Comparison of ENCODE assay signal across 8 mouse cellular contexts in genomic region chr11:117969100-117969944, GRCm38 (mm10). TPM values are rescaled to one million over a fixed set of nuclear protein-coding genes. Genes with fewer than 3 reads are reported as not detected.
A peak's percentile ranks its signal among the peaks of the same experiment; 100 is the strongest.
DNase-seq lines count a peak whose midpoint lies in the region; ATAC-seq and TF ChIP-seq lines count a peak whose summit lies in the region.

No protein-coding gene starts in this region.

- peak overlapping the region; percentile 82 for H3K9ac ChIP-seq in embryonic facial prominence, embryonic 12.5 days
- H3K9ac ChIP-seq in limb, embryonic 11.5 days (ENCODE audit: low read length) = peak overlapping the region; percentile 87
- peak overlapping the region; percentile 70 for H3K9ac ChIP-seq in midbrain, embryonic 13.5 days (replicated peaks)

- TF ChIP-seq POLR2A in kidney, adult 2 months (IDR thresholded peaks at IDR 0.05; ENCODE audit: low read depth, low read length) = peak; percentile 63
- TF ChIP-seq POLR2A in spleen, adult 2 months (IDR thresholded peaks at IDR 0.05; ENCODE audit: low read depth, low read length) = peak; percentile 46

- peak overlapping the region; percentile 93 for H3K27ac ChIP-seq in embryonic facial prominence, embryonic 12.5 days
- peak overlapping the region; percentile 88 for H3K27ac ChIP-seq in kidney, adult 2 months (ENCODE audit: insufficient read depth, low read depth, low read length)
- peak overlapping the region; percentile 94 for H3K27ac ChIP-seq in limb, embryonic 11.5 days (replicated peaks; ENCODE audit: low read depth, low read length)
- H3K27ac ChIP-seq in midbrain, embryonic 13.5 days = peak overlapping the region; percentile 79
- peak overlapping the region; percentile 82 for H3K27ac ChIP-seq in spleen, adult 2 months (ENCODE audit: insufficient read depth, low read length)

- TF ChIP-seq CTCF in kidney, adult 2 months (conservative IDR thresholded peaks at IDR 0.05; ENCODE audit: insufficient read depth, insufficient read length, low read depth, low read length) = no peak
- no peak for TF ChIP-seq CTCF in spleen, adult 2 months (IDR thresholded peaks at IDR 0.05; ENCODE audit: extremely low read depth, insufficient read depth, insufficient read length, insufficient replicate concordance)

- peak; percentile 97 for DNase-seq in 3T3-L1 (ENCODE audit: low read depth, low spot score)
- DNase-seq in adrenal gland, postnatal 36 days = peak; percentile 99
- DNase-seq in heart, adult 18-20 months = peak; percentile 98
- DNase-seq in kidney, adult 2 months = peak; percentile 99
- DNase-seq in limb, embryonic 11.5 days (ENCODE audit: low spot score) = peak; percentile 97
- peak; percentile 60 to 80 for DNase-seq in spleen, adult 2 months (ENCODE audit: low read depth in 1 of 2, low spot score in 2 of 2)

- H3K9me3 ChIP-seq in embryonic facial prominence, embryonic 12.5 days = no peaks in the 10 kb centered on the region
- H3K9me3 ChIP-seq in limb, embryonic 11.5 days (ENCODE audit: control insufficient read depth, low read length) = no peaks in the 10 kb centered on the region
- no peaks in the 10 kb centered on the region for H3K9me3 ChIP-seq in midbrain, embryonic 13.5 days

- under 1% methylated on average over 65 of the region's 65 CpGs for WGBS in embryonic facial prominence, embryonic 12.5 days
- under 1% methylated on average over 63 of the region's 65 CpGs for WGBS in kidney, adult 2 months
- under 1% methylated on average over 59 of the region's 65 CpGs for WGBS in limb, embryonic 11.5 days
- WGBS in midbrain, embryonic 13.5 days = under 1% methylated on average over 43 of the region's 65 CpGs
- WGBS in spleen, adult 2 months = under 1% methylated on average over 45 of the region's 65 CpGs

- no peaks in the 10 kb centered on the region for H3K36me3 ChIP-seq in embryonic facial prominence, embryonic 12.5 days
- H3K36me3 ChIP-seq in kidney, adult 2 months (ENCODE audit: control insufficient read depth, insufficient read depth, low read length) = no peaks in the 10 kb centered on the region
- no peaks in the 10 kb centered on the region for H3K36me3 ChIP-seq in limb, embryonic 11.5 days (ENCODE audit: control insufficient read depth, insufficient read depth, low read length)
- no peaks in the 10 kb centered on the region for H3K36me3 ChIP-seq in midbrain, embryonic 13.5 days
- peaks cover 11% of the 10 kb centered on the region for H3K36me3 ChIP-seq in spleen, adult 2 months (ENCODE audit: control insufficient read depth, insufficient read depth, low read length)

- peaks cover 19% of the 10 kb centered on the region for H3K27me3 ChIP-seq in embryonic facial prominence, embryonic 12.5 days
- no peaks in the 10 kb centered on the region for H3K27me3 ChIP-seq in kidney, adult 2 months (replicated peaks; ENCODE audit: control insufficient read depth, insufficient read depth, low read length)
- peaks cover 10% of the 10 kb centered on the region for H3K27me3 ChIP-seq in limb, embryonic 11.5 days (ENCODE audit: control insufficient read depth, insufficient read depth, low read length)
- peaks cover 50% of the 10 kb centered on the region for H3K27me3 ChIP-seq in midbrain, embryonic 13.5 days
- peaks cover 9% of the 10 kb centered on the region for H3K27me3 ChIP-seq in spleen, adult 2 months (ENCODE audit: control insufficient read depth, insufficient read depth, low read length)

- H3K4me2 ChIP-seq in embryonic facial prominence, embryonic 12.5 days (replicated peaks) = peak overlapping the region; percentile 94
- H3K4me2 ChIP-seq in limb, embryonic 11.5 days (ENCODE audit: low read depth, severe bottlenecking) = peak overlapping the region; percentile 100
- peak overlapping the region; percentile 87 for H3K4me2 ChIP-seq in midbrain, embryonic 13.5 days (replicated peaks)

- ATAC-seq in embryonic facial prominence, embryonic 12.5 days (ENCODE audit: insufficient number of reproducible peaks, insufficient read depth, low FRiP score, low TSS enrichment) = peak; percentile 91
- peak; percentile 88 for ATAC-seq in limb, embryonic 11.5 days (ENCODE audit: insufficient number of reproducible peaks, low FRiP score, low TSS enrichment, low read depth)
- peak; percentile 91 for ATAC-seq in midbrain, embryonic 13.5 days

- H3K4me1 ChIP-seq in embryonic facial prominence, embryonic 12.5 days = peaks cover 50% of the 10 kb centered on the region
- peaks cover 7% of the 10 kb centered on the region; the same call in 1 of the 2 replicates for H3K4me1 ChIP-seq in kidney, adult 2 months (ENCODE audit: control insufficient read depth, insufficient read depth, low read length)
- H3K4me1 ChIP-seq in limb, embryonic 11.5 days (ENCODE audit: control insufficient read depth, insufficient read depth, low read length) = peaks cover 36% of the 10 kb centered on the region
- H3K4me1 ChIP-seq in midbrain, embryonic 13.5 days (replicated peaks) = peaks cover 60% of the 10 kb centered on the region
- H3K4me1 ChIP-seq in spleen, adult 2 months (ENCODE audit: control insufficient read depth, insufficient read depth, insufficient read length) = peaks cover 29% of the 10 kb centered on the region

- peak overlapping the region; percentile 77 for H3K4me3 ChIP-seq in embryonic facial prominence, embryonic 12.5 days
- peak overlapping the region; percentile 82 for H3K4me3 ChIP-seq in kidney, adult 2 months (ENCODE audit: insufficient read depth, low read depth, low read length)
- H3K4me3 ChIP-seq in limb, embryonic 11.5 days (ENCODE audit: low read depth, low read length) = peak overlapping the region; percentile 74
- peak overlapping the region; percentile 55 for H3K4me3 ChIP-seq in midbrain, embryonic 13.5 days (replicated peaks)
- H3K4me3 ChIP-seq in spleen, adult 2 months (ENCODE audit: extremely low read depth, insufficient read depth, insufficient read length) = peak overlapping the region; percentile 76

RNA-seq across cellular contexts. Expression of gene Socs3, which starts 0.5 kb away (rescaled TPM):
- 10 to 100 TPM in 1 of 2 experiments, 1 to 10 TPM in 1; 6.6 to 17.5 TPM for total RNA-seq in adrenal gland, postnatal 36 days (2021)
- polyA plus RNA-seq in embryonic facial prominence, embryonic 12.5 days (2016; fragmentation: Nextera tagmentation; extraction: Ambion mirVana) = 18.4 and 19.3 TPM in 2 replicates
- 1 to 10 TPM; 3.2 to 3.5 TPM for total RNA-seq in heart, adult 18-20 months (2021)
- polyA plus RNA-seq in kidney, adult 2 months (2012; rRNA removed) = 4.3 and 5.0 TPM in 2 replicates
- 5.4 and 6.7 TPM in 2 replicates for polyA plus RNA-seq in limb, embryonic 11.5 days (2014; fragmentation: Nextera tagmentation; extraction: Ambion mirVana)
- 8.3 and 9.3 TPM in 2 replicates for polyA plus RNA-seq in midbrain, embryonic 13.5 days (2015; fragmentation: Nextera tagmentation; extraction: Ambion mirVana)
- 22.0 and 31.0 TPM in 2 replicates for polyA plus RNA-seq in spleen, adult 2 months (2012; rRNA removed)

RNA-seq across cellular contexts. Expression of gene Pgs1, which starts 16.8 kb away (rescaled TPM):
- total RNA-seq in adrenal gland, postnatal 36 days (2021) = 10 to 100 TPM; 54.7 to 58.7 TPM
- 43.0 and 46.2 TPM in 2 replicates for polyA plus RNA-seq in embryonic facial prominence, embryonic 12.5 days (2016; fragmentation: Nextera tagmentation; extraction: Ambion mirVana)
- total RNA-seq in heart, adult 18-20 months (2021) = 10 to 100 TPM; 17.0 to 18.8 TPM
- 29.7 and 30.4 TPM in 2 replicates for polyA plus RNA-seq in kidney, adult 2 months (2012; rRNA removed)
- polyA plus RNA-seq in limb, embryonic 11.5 days (2014; fragmentation: Nextera tagmentation; extraction: Ambion mirVana) = 38.4 and 39.3 TPM in 2 replicates
- 46.0 and 50.8 TPM in 2 replicates for polyA plus RNA-seq in midbrain, embryonic 13.5 days (2015; fragmentation: Nextera tagmentation; extraction: Ambion mirVana)
- polyA plus RNA-seq in spleen, adult 2 months (2012; rRNA removed) = 35.6 and 43.7 TPM in 2 replicates

Comparison
In these comparisons a context has a peak if more than half of its experiments do, and no peak if none do; other contexts are left out.
1. Peak in every context shown above with its lines: DNase-seq, ATAC-seq, H3K4me3 ChIP-seq and H3K27ac ChIP-seq.